Mouse (Mus musculus) intestine, postnatal 0 days (tissue): Measurements from ENCODE around the gene Tnip2. TPM values are rescaled to one million over a fixed set of nuclear protein-coding genes. Genes with fewer than 3 reads are reported as not detected.

Experiments
- ATAC-seq: fragments of 200-750 bp; cut with Nextera tagmentation; 2 replicates; pipeline ENCODE4 v1.8.0; 2017; ENCODE audit warnings: mild to moderate bottlenecking, moderate TSS enrichment, moderate library complexity
- H3K27ac ChIP-seq: fragments of 300-500 bp; sonication (generic); 2 replicates; pipeline ENCODE4 v1.5.1; 2014; ENCODE audit warnings: mild to moderate bottlenecking, low read depth, low read length, moderate library complexity
- H3K27me3 ChIP-seq: fragments of 300-500 bp; sonication (generic); replicated peaks from 2 replicates; pipeline ENCODE4 v1.6.1; 2014; ENCODE audit warnings: low read length, mixed read lengths; ENCODE audit not compliant: control insufficient read depth, insufficient read depth
- H3K36me3 ChIP-seq: fragments of 300-500 bp; sonication (generic); 2 replicates; pipeline ENCODE4 v1.6.1; 2014; ENCODE audit warnings: mild to moderate bottlenecking, moderate library complexity; ENCODE audit not compliant: control insufficient read depth, insufficient read depth
- H3K4me1 ChIP-seq: fragments of 300-500 bp; sonication (generic); replicated peaks from 2 replicates; pipeline ENCODE4 v1.6.1; 2014; ENCODE audit warnings: antibody characterized with exemption, low read length, mixed read lengths; ENCODE audit not compliant: control insufficient read depth, insufficient read depth
- H3K4me2 ChIP-seq: fragments of 300-500 bp; sonication (generic); replicated peaks from 2 replicates; pipeline ENCODE4 v1.6.1; 2014; ENCODE audit warnings: low read depth, mild to moderate bottlenecking, moderate library complexity
- H3K4me3 ChIP-seq: fragments of 300-500 bp; sonication (generic); 2 replicates; pipeline ENCODE4 v1.5.1; 2014; ENCODE audit warnings: low read depth, low read length
- H3K9ac ChIP-seq: fragments of 300-500 bp; sonication (generic); 2 replicates; pipeline ENCODE4 v1.6.1; 2014; ENCODE audit warnings: mild to moderate bottlenecking, low read depth, low read length
- H3K9me3 ChIP-seq: fragments of 300-500 bp; sonication (generic); 2 replicates; pipeline ENCODE4 v1.6.1; 2016; ENCODE audit warnings: mixed run types; ENCODE audit not compliant: control insufficient read depth
- CTCF ChIP-seq: sonication (generic); IDR thresholded peaks from 2 replicates; pipeline ENCODE4 v1.5.1; 2016; ENCODE audit warnings: low read depth, mild to moderate bottlenecking, control low read depth, antibody characterized with exemption, moderate library complexity
- WGBS: fragments of 180-500 bp; shearing (Covaris S2); extraction: QIAGEN DNeasy Blood & Tissue Kit; methylation state at CpG from one replicate; pipeline ENCODE4 v1.1.7; 2014; 5-methylcytosine and 5-hydroxymethylcytosine counted together
- polyA plus RNA-seq: library from polyadenylated mRNA; unstranded; fragments of >200 nt; fragmentation: Nextera tagmentation; extraction: Ambion mirVana; gene quantifications from 2 replicates; pipeline ENCODE4 v1.2.1, GENCODE M21; 2015

The Tnip2 gene
- polyA plus RNA-seq, 1 experiment from 2014 or later: 8.9 TPM

GRCm38 (mm10) chr5:34487320-34488090 lies 26.3 kb downstream of the Tnip2 start:
- WGBS: 58% methylated on average over 6 of the region's 6 CpGs
- Histone ChIP-seq H3K4me1 (no peaks in the 10 kb centered on the region), H3K27ac (no peak overlapping the region), H3K9ac (no peak overlapping the region), H3K4me3 (no peak overlapping the region), H3K36me3 (peaks cover 15% of the 10 kb centered on the region; the same call in 1 of the 2 replicates), H3K9me3 (no peaks in the 10 kb centered on the region), H3K27me3 (no peaks in the 10 kb centered on the region), H3K4me2 (no peak overlapping the region)
- no peak for TF ChIP-seq CTCF
- ATAC-seq: peak; percentile 35; the same call in 1 of the 2 replicates

DNA sequence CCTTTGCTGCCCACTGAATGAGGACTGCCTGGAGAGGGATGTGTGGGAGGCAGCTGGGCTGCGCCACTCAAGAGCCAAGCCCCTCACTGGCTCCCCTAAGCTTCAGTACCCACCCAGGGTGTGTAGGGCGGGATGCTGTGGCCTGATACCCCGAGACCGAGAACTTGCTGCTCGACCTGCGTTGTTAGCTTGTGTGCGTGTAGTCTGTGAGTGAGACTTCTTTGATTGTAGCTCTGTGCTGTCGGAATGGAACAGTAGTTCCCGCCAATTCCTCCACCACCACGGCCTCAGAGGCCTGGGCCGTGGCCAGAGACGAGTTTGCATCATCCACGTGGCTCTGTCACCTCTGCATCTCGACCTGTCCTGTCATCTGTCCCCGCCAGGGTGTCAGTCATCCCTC lies 28.1 kb downstream of the Tnip2 start:
- H3K4me2 ChIP-seq: no peak overlapping the region
- WGBS: 92% methylated on average over 15 of the region's 15 CpGs
- no peak overlapping the region for H3K27ac ChIP-seq
- no peak for TF ChIP-seq CTCF
- no peaks in the 10 kb centered on the region for H3K9me3 ChIP-seq
- H3K27me3 ChIP-seq: no peaks in the 10 kb centered on the region
- peaks cover 29% of the 10 kb centered on the region; the same call in 1 of the 2 replicates for H3K36me3 ChIP-seq
- no peak overlapping the region for H3K9ac ChIP-seq
- ATAC-seq: no peak
- H3K4me1 ChIP-seq: no peaks in the 10 kb centered on the region
- H3K4me3 ChIP-seq: no peak overlapping the region

- TF ChIP-seq CTCF: peak; percentile 37; the same call in 1 of the 2 replicates
- H3K4me2 ChIP-seq: no peak overlapping the region
- no peaks in the 10 kb centered on the region for H3K27me3 ChIP-seq
- no peaks in the 10 kb centered on the region for H3K4me1 ChIP-seq
- 81% methylated on average over 3 of the region's 3 CpGs for WGBS
- H3K36me3 ChIP-seq: peaks cover 51% of the 10 kb centered on the region
- no peak overlapping the region for H3K27ac ChIP-seq
- no peak overlapping the region for H3K9ac ChIP-seq
- H3K9me3 ChIP-seq: no peaks in the 10 kb centered on the region
- H3K4me3 ChIP-seq: no peak overlapping the region
- no peak for ATAC-seq
These were observed 32.9 kb downstream of the Tnip2 start for GRCm38 (mm10) chr5:34480926-34481325.

- H3K27ac ChIP-seq: no peak overlapping the region
- ATAC-seq: no peak
- H3K4me3 ChIP-seq: no peak overlapping the region
- no peak overlapping the region for H3K4me2 ChIP-seq
- no peak overlapping the region for H3K9ac ChIP-seq
- H3K36me3 ChIP-seq: peaks cover 55% of the 10 kb centered on the region
- no peaks in the 10 kb centered on the region for H3K4me1 ChIP-seq
- WGBS: 92% methylated on average over 2 of the region's 2 CpGs
- H3K9me3 ChIP-seq: no peaks in the 10 kb centered on the region
- no peak for TF ChIP-seq CTCF
- H3K27me3 ChIP-seq: no peaks in the 10 kb centered on the region
These were observed 45.6 kb downstream of the Tnip2 start for GRCm38 (mm10) chr5:34468039-34468775.

GRCm38 (mm10) chr5:34466648-34467047 lies 47.1 kb downstream of the Tnip2 start:
- H3K36me3 ChIP-seq: peaks cover 62% of the 10 kb centered on the region
- no peaks in the 10 kb centered on the region for H3K9me3 ChIP-seq
- ATAC-seq: no peak
- H3K9ac ChIP-seq: no peak overlapping the region
- 94% methylated on average over 2 of the region's 2 CpGs for WGBS
- no peak for TF ChIP-seq CTCF
- H3K4me2 ChIP-seq: no peak overlapping the region
- H3K27ac ChIP-seq: no peak overlapping the region
- H3K27me3 ChIP-seq: no peaks in the 10 kb centered on the region
- no peaks in the 10 kb centered on the region for H3K4me1 ChIP-seq
- H3K4me3 ChIP-seq: no peak overlapping the region

DNA sequence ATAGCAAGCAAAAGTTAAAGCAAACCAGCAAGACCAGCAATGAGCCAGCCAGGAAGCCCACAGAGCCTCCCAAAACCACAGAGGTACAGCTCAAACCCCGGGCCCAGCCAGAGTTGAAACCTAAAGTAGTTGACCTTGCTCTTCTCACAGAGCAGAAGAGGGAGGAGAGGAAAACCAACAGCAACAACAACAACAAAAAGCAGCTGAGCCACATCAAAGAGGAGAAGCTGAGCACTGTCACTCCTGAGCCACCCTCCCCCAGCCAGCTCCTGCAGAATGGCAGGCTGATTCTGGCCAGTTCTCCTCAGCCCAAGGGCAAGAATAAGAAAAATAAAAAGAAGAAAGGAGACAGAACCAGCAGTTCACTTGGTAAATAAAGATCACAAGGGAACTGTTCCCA lies 47.7 kb downstream of the Tnip2 start:
- H3K4me1 ChIP-seq: no peaks in the 10 kb centered on the region
- H3K9ac ChIP-seq: no peak overlapping the region
- TF ChIP-seq CTCF: no peak
- no peak overlapping the region for H3K4me3 ChIP-seq
- H3K36me3 ChIP-seq: peaks cover 67% of the 10 kb centered on the region
- no peak overlapping the region for H3K4me2 ChIP-seq
- no peaks in the 10 kb centered on the region for H3K9me3 ChIP-seq
- H3K27ac ChIP-seq: no peak overlapping the region
- no peaks in the 10 kb centered on the region for H3K27me3 ChIP-seq
- whole genome bisulfite sequencing: 90% methylated on average over 1 of the region's 1 CpGs
- no peak for ATAC-seq
